Mouse (Mus musculus): ENCODE data around the gene Chkb.

Gene Chkb

DNA sequence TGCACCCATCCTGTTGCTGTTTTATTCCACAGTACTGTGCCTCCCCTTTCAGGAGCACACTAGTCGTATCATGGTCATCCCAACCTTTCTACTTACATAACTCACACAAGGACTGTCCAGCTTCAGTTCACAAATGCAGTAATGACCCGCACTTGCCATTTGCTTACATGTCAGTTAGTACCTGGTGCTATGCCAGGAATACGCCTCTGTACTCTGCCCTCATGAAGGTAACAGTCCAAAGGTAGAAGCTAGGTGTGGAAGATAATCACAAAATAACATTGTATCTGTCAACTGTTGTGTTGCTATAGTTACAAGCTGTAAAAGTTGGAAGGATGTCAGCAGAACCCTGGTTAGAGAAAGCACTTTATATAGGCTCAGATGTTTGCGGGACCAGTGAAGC is 32.8 kb downstream of the Chkb start:
- DNase-seq: no peak

DNA sequence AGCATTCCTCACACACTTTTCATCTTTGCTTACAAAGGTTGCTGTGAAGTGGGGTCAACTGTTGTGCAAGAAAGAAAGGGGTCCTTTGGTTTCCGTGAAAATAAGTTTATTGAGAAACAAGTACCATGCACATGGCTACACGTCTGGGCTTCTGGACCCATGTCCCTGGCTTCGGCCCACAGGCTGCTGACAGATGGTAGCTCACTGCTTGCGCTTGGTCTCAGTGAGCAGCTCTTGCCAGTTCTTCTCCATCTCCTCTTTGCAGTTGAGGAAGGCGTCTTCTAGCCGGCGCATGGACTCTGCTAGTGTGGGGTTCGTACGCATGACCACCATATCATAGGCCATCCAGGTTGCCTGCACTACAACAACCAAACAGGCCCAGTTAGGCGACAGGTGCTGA is 39.6 kb downstream of the Chkb start:
- no peak for DNase-seq

GRCm38 (mm10) chr15:89387127-89387526 is 42.6 kb downstream of the Chkb start:
- peak; percentile 65 for DNase-seq

DNA sequence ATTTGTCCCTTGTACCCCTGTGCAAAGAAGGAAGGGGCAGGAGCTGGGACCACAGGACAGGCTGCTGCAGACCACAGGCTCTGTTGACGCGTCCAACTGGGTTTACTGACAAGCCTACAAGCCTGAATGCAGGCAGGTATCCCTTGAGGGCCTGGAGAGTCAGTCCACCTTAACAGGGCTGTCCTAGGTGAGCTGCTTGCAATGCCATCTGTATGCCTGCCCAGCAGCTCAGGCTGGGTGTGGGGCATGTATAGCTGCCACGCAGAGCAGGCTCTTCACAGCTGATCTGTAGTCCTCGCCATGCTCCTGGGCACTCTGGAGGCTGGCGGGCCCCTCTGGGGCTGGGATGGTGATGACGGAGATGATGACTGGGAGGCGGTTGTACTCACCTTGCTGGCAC is 45.1 kb downstream of the Chkb start, which contains the start of gene Klhdc7b:
Gene Klhdc7b, plus strand, starts transcription at position 301 of the 400 bp plus-strand sequence.
- DNase-seq: no peak

DNA sequence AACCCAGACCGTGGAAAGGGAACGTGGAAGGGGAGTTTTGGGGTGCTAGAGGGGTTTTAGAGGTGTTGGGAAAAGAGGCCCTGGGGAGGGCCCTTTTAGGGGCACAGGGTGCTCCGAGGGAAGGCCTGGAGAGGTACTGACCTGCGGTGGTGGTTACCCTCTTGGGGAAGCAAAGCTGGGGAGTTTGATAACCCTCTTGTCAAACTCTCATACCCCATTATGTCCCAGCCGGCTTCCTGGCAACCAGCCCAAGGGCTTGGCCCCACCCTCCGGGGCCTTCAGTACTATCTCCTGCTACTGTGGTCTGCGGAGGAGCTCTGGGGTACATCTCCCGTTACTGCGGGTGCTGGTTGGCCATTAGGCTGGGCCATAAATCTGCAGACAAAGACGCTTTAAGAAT is 50.3 kb downstream of the Chkb start:
- peak; percentile 56 for DNase-seq

DNA sequence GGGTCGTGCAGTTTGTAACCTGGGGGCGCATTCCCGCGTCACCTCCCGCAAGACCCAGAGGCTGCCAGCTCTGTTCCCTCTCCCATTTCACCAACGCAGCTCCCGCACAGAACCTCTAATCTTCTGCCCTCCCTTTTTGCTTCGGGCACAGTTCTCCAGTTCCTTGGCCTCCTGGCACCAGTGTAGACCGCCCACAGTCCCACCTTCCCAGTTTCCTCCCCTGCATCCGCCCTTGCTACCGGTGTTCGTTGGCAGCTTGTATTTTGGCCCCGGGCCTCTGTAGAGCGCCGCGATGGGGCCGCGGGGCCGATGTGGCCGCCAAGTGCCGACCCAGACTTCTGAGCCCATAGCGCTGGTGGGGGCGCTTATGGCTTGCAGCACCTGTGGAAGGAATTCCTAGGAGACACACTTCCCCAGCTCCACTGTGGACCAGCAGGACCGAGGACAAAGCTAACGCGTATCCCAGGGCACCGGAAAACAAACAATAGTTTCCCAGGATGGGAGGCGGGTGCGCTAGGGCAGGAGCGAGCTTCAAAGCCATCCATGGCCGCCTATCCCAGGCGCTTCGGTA is 50.8 kb downstream of the Chkb start, which contains the start of gene Odf3b:
Gene Odf3b, minus strand, starts transcription at position 452 of the 571 bp plus-strand sequence.
- peak; percentile 60 for DNase-seq

GRCm38 (mm10) chr15:89377938-89378828 is 51.5 kb downstream of the Chkb start:
- no peak for DNase-seq

DNA sequence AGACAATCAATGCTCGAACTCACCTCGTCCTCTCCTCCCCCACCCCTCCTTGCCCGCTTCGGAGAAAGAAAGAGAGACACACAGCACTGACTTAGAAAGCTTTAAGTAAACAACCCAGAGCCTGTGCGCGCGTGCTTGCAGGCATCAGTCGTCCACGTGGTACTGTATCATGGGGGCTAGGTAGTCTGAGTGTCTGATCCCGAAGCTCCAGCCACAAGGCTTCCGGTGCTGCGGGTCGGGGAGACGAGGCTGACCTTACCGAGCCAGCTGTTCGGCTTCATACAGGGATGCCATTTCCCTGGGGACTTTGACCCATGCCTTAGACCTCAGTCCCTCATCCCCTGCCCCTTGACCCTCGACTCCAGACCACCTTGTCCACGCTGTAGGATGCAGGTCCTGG is 52.3 kb downstream of the Chkb start:
- DNase-seq: no peak

- DNase-seq: no peak
Observed at GRCm38 (mm10) chr15:89376957-89377356, 52.8 kb downstream of the Chkb start, which contains the start of gene Tymp. TSS of gene Tymp (minus strand) at chr15:89377039.

Data from thymus, postnatal 14 days (tissue).